Mouse (Mus musculus) liver, embryonic 16.5 days (tissue): ENCODE results near the gene Ncbp3. TPM values are rescaled to one million over a fixed set of nuclear protein-coding genes. Genes with fewer than 3 reads are reported as not detected.

Source experiments
- ATAC-seq: fragments of 200-750 bp; cut with Nextera tagmentation; 2 replicates; pipeline ENCODE4 v1.8.0; 2017; ENCODE audit warnings: low read depth, mild to moderate bottlenecking, moderate number of reproducible peaks, moderate library complexity
- H3K27ac ChIP-seq: fragments of 300-500 bp; sonication (generic); 2 replicates; pipeline ENCODE4 v1.5.1; 2014; ENCODE audit warnings: mild to moderate bottlenecking, low read length
- H3K27me3 ChIP-seq: fragments of 300-500 bp; sonication (generic); 2 replicates; pipeline ENCODE4 v1.6.1; 2014; ENCODE audit warnings: low read depth, low read length, mixed read lengths; ENCODE audit not compliant: control insufficient read depth, insufficient read depth
- H3K36me3 ChIP-seq: fragments of 300-500 bp; sonication (generic); 2 replicates; pipeline ENCODE4 v1.6.1; 2014; ENCODE audit warnings: mild to moderate bottlenecking; ENCODE audit not compliant: control insufficient read depth, insufficient read depth
- H3K4me1 ChIP-seq: fragments of 300-500 bp; sonication (generic); 2 replicates; pipeline ENCODE4 v1.6.1; 2014; ENCODE audit warnings: low read depth, low read length, mixed read lengths; ENCODE audit not compliant: control insufficient read depth
- H3K4me2 ChIP-seq: fragments of 300-500 bp; sonication (generic); 2 replicates; pipeline ENCODE4 v1.6.1; 2014; ENCODE audit warnings: low read depth, low read length, mixed read lengths
- H3K4me3 ChIP-seq: fragments of 300-500 bp; sonication (generic); 2 replicates; pipeline ENCODE4 v1.5.1; 2014; ENCODE audit warnings: low read depth, mild to moderate bottlenecking, low read length
- H3K9ac ChIP-seq: fragments of 300-500 bp; sonication (generic); 2 replicates; pipeline ENCODE4 v1.6.1; 2014; ENCODE audit warnings: low read depth, low read length
- H3K9me3 ChIP-seq: fragments of 300-500 bp; sonication (generic); replicated peaks from 2 replicates; pipeline ENCODE4 v1.6.1; 2016; ENCODE audit warnings: low read length; ENCODE audit not compliant: control insufficient read depth
- WGBS: fragments of 180-500 bp; shearing (Covaris S2); extraction: QIAGEN DNeasy Blood & Tissue Kit; methylation state at CpG from one replicate; pipeline ENCODE4 v1.1.7; 2014; ENCODE audit not compliant: insufficient replicate concordance; 5-methylcytosine and 5-hydroxymethylcytosine counted together
- polyA plus RNA-seq: library from polyadenylated mRNA; unstranded; fragments of >200 nt; fragmentation: Nextera tagmentation; extraction: Ambion mirVana; gene quantifications from 2 replicates; pipeline ENCODE4 v1.2.1, GENCODE M21; 2015

Gene Ncbp3
- polyA plus RNA-seq, 1 experiment from 2014 or later, result 4.2 TPM

DNA sequence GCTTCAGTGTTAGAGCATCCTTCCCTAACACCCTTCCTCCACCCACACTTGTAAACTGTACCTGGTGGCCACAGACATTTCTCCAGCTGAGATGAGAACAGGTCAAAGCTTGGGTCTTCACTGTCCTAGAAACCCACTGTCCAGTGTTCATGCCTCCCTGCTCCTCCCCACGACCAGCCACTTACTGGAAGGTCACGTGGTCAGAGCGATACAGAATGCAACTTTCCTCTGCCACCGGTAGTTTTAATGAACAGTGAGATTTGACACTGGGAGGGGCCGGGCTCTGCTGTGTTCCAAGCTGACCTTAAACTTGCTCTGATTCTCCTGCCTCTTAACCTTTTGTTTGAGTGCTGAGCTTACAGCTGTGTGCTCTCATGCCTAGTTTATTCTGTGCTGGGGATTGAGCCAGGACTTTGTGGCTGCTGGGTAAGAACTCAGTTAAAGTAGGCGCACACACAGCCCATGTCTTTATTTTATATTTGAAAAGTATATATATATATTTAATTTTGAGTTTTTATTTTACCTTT is 3.3 kb upstream of the Ncbp3 start:
- Histone ChIP-seq H3K36me3 (no peaks in the 10 kb centered on the region), H3K4me1 (peaks cover 14% of the 10 kb centered on the region), H3K9me3 (no peaks in the 10 kb centered on the region), H3K27me3 (no peaks in the 10 kb centered on the region), H3K9ac (no peak overlapping the region), H3K4me3 (no peak overlapping the region), H3K27ac (no peak overlapping the region), H3K4me2 (no peak overlapping the region)
- ATAC-seq, result no peak
- 45% methylated on average over 6 of the region's 6 CpGs for WGBS

DNA sequence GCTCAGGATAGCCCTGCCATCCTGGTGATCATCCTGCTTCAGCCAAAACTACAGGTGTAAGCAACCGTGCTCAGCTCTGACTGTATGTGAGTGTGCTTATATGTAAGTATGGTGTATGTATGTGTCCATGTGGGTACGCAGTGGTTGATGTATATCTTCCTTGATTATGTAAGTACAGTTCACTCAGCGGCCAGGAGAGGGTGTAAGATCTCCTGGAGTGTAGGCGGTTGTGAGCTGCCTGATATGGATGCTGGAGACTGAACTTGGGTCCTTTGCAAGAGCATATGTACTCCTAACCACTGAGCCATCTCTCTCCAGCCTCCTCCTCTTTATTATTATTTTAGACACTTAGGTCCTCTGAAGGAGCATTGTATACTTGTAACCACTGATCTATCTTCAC is 2.8 kb upstream of the Ncbp3 start:
- Histone ChIP-seq H3K4me1 (peaks cover 14% of the 10 kb centered on the region), H3K27me3 (no peaks in the 10 kb centered on the region), H3K27ac (no peak overlapping the region), H3K9ac (no peak overlapping the region), H3K4me2 (no peak overlapping the region), H3K9me3 (no peaks in the 10 kb centered on the region), H3K36me3 (no peaks in the 10 kb centered on the region), H3K4me3 (no peak overlapping the region)
- WGBS, result 38% methylated on average over 4 of the region's 4 CpGs
- no peak for ATAC-seq

DNA sequence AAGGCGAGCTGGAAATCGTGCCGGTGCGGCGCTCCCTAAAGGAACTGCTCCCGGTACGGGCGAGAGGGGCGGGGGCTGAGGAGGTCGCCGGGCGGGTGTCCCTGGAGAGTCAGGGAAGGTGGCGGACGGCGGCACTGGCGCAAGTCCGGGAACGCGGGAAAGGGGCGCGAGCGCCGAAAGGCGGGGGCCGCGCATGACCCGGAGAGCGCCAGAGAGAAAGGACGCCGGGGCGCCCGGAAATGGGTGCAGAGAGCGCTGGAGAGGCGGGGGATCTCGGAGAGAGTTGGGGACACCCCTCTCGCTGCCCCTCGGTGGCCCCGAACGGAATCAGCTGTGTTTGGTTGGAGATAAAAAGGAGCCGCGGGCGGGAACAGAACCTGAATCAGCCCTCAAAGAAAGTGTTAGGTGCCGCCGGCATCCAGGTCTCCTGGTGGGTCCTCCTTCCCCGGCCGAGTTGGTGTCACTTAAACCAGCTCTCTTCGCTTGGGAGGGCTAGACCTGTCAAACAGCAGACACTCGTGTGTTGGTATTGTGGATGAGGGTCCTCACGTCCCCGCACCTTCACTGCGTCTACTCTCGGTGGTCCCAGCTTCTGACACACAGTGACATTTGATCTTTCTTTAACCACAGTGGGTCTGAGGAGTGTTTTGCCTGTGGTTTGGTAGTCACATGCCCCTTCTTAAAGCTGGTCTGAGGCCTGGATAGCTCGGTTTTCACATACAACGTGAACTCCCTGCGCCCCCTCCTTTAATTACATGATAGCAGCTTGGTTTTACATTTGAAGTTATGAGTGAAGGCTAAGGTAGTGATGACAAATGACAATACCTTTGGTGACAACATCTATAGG is 670 bp downstream of the Ncbp3 start:
- WGBS, result 2% methylated on average over 55 of the region's 55 CpGs
- Histone ChIP-seq H3K9me3 (no peaks in the 10 kb centered on the region), H3K4me3 (peak overlapping the region; percentile 95), H3K4me1 (peaks cover 14% of the 10 kb centered on the region), H3K9ac (peak overlapping the region; percentile 97), H3K27ac (peak overlapping the region; percentile 87), H3K27me3 (no peaks in the 10 kb centered on the region), H3K36me3 (peaks cover 16% of the 10 kb centered on the region), H3K4me2 (peak overlapping the region; percentile 81)
- peak; percentile 61 for ATAC-seq

DNA sequence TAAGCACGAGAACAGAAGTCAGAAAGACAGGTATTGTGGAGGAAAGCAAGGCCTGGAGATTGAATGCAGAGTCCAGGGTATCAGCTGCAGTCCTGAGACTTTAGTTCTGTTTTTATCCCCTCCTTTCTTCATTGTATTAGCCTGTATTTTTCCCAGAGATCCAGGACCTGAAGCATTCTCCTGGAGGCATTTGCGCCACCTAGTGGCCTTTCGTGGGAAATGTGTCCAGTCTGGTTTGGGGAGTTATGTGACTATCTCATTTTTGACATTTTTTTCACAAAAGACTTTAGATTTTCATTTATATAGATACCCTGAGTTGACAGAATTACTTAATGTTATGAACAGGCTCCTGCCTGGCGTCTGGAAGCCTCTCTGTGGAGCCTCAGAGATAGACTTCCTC is 1.8 kb downstream of the Ncbp3 start:
- Histone ChIP-seq H3K36me3 (peaks cover 24% of the 10 kb centered on the region), H3K4me1 (peaks cover 14% of the 10 kb centered on the region), H3K27me3 (no peaks in the 10 kb centered on the region), H3K27ac (peak overlapping the region; percentile 5; the same call in 1 of the 2 replicates), H3K4me3 (peak overlapping the region; percentile 95), H3K9ac (peak overlapping the region; percentile 97; the same call in 1 of the 2 replicates), H3K9me3 (no peaks in the 10 kb centered on the region), H3K4me2 (peak overlapping the region; percentile 81)
- 5% methylated on average over 4 of the region's 4 CpGs for WGBS
- no peak for ATAC-seq

DNA sequence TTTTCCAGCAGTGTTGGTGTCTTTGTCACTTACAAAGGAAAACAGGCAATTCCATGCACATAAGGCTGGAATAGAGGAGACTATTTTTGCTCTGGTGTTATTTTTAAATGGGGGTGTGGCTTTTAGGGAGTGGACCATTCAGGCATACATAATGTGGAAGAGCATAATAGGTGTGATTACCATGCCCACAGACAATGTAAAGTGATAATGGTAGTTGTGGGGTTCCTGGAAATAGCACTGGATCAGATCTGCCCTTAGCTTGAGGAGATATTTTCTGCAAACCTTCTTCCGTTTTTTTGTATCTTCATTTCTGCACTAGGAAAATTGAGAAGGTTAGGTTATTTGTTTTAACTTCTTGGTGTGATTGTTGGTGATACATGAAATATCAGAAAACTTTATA is 5.2 kb downstream of the Ncbp3 start:
- H3K4me1 ChIP-seq, result peaks cover 18% of the 10 kb centered on the region
- H3K27ac ChIP-seq, result no peak overlapping the region
- peaks cover 31% of the 10 kb centered on the region for H3K36me3 ChIP-seq
- no peaks in the 10 kb centered on the region for H3K9me3 ChIP-seq
- H3K4me3 ChIP-seq, result no peak overlapping the region
- WGBS, result 56% methylated on average over 1 of the region's 1 CpGs
- H3K27me3 ChIP-seq, result no peaks in the 10 kb centered on the region
- no peak for ATAC-seq
- H3K4me2 ChIP-seq, result no peak overlapping the region
- no peak overlapping the region for H3K9ac ChIP-seq

DNA sequence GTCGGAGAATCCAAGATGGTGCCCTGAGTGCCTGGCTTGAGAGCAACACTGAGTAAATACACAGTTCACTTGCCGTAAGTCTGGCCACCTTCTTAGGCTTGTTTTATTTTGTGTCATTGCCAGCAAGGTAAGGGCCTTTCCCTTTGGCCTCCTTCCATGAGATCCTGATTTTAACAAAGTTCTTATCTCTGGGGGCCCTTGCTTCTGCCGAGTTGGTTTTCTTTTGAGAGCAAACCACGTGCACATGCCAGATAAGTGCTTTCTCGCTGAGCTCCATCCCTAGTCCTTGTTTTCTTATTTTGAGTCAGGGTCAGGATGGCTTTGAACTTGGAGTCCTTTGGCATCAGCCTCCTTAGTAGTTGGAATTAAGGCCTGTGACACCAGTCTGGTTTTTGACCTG is 10.1 kb downstream of the Ncbp3 start:
- H3K27ac ChIP-seq, result no peak overlapping the region
- H3K27me3 ChIP-seq, result no peaks in the 10 kb centered on the region
- H3K9me3 ChIP-seq, result no peaks in the 10 kb centered on the region
- H3K9ac ChIP-seq, result no peak overlapping the region
- no peak overlapping the region for H3K4me2 ChIP-seq
- peaks cover 16% of the 10 kb centered on the region for H3K36me3 ChIP-seq
- H3K4me1 ChIP-seq, result peaks cover 10% of the 10 kb centered on the region
- no peak overlapping the region for H3K4me3 ChIP-seq
- ATAC-seq, result 0 out of 2 replicates have a peak, but pooled peaks have one; percentile 37
- 38% methylated on average over 5 of the region's 5 CpGs for WGBS

DNA sequence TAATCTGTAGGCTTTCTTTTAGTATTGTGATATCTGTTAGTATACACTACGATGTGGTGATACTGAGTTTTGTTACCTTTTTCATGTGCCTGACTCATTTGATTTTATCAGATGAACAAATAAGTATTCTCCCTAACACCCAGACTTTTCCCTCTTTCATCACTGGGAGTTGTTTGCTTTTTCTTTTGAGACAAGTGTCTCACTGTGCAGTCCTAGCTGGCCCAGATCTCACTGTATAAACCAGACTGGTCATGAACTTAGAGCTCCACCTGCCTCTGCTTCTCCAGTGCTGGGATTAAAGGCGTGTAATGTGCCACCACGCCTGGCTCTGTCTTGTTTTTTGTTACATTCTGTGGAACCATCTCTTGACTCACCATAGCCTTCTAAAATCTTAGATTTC is 12.0 kb downstream of the Ncbp3 start:
- Histone ChIP-seq H3K4me3 (no peak overlapping the region), H3K36me3 (peaks cover 7% of the 10 kb centered on the region), H3K9me3 (no peaks in the 10 kb centered on the region), H3K4me2 (no peak overlapping the region), H3K9ac (no peak overlapping the region), H3K27me3 (no peaks in the 10 kb centered on the region), H3K4me1 (peaks cover 10% of the 10 kb centered on the region), H3K27ac (no peak overlapping the region)
- 85% methylated on average over 3 of the region's 3 CpGs for WGBS
- ATAC-seq, result no peak

DNA sequence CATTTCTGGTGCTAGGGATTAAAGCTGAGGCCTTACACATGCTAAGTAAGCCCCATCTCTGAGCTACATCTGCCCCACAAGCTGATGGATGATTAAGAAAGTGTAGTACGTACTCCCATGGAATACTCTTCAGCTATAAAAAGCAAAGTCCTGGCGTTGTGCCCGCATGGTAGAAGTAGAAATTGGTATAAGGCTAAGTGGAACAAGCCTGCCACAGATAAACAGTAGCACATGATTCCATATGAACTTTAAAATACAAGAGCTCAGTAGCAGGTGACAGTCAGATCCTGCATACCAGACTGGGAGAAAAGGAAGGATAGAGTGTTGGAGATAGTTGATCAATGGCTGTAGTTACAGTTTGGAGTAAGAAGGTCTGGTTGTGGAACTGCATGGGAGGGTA is 13.8 kb downstream of the Ncbp3 start:
- peaks cover 6% of the 10 kb centered on the region for H3K36me3 ChIP-seq

DNA sequence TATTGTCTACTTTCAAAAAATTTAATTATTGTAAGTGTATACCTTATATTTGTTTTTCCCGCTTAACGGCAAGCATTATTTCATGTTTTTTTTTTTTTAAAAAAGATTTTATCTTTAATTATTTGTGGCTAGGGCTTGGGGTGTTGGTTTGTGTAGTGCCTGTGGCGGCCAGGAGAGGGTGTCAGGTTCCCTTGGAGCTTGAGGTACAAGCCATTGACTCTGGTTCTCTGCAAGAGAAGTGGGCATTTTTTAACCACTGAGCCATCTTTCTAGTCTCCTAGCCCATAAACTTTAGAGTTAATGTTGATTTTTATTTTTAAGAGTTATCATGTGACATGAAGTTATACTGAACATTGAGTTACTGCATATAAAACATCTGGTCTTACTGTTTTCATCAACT is 24.3 kb downstream of the Ncbp3 start:
- 71% methylated on average over 3 of the region's 3 CpGs for WGBS
- Histone ChIP-seq H3K4me3 (no peak overlapping the region), H3K36me3 (peaks cover 54% of the 10 kb centered on the region), H3K9me3 (no peaks in the 10 kb centered on the region), H3K9ac (no peak overlapping the region), H3K4me2 (no peak overlapping the region), H3K27me3 (no peaks in the 10 kb centered on the region), H3K27ac (no peak overlapping the region), H3K4me1 (no peaks in the 10 kb centered on the region)
- ATAC-seq, result no peak

More for the DNA sequence above, 13.8 kb downstream of the Ncbp3 start:
- Histone ChIP-seq H3K4me3 (no peak overlapping the region), H3K4me2 (no peak overlapping the region), H3K4me1 (peaks cover 10% of the 10 kb centered on the region), H3K27me3 (no peaks in the 10 kb centered on the region), H3K27ac (no peak overlapping the region), H3K9me3 (no peaks in the 10 kb centered on the region), H3K9ac (no peak overlapping the region)
- no peak for ATAC-seq
- 86% methylated on average over 3 of the region's 3 CpGs for WGBS
